Comparison of ENCODE assay signal across 27 mouse cellular contexts in genomic region chr16:4616829-4617228, GRCm38 (mm10). TPM values are rescaled to one million over a fixed set of nuclear protein-coding genes. Genes with fewer than 3 reads are reported as not detected.
A peak's percentile ranks its signal among the peaks of the same experiment; 100 is the strongest.
DNase-seq lines count a peak whose midpoint lies in the region; ATAC-seq and TF ChIP-seq lines count a peak whose summit lies in the region.
"Had no signal": no experiment of that assay in that cellular context is flagged by ENCODE, and none has a peak within 500 bp of the region (broad histone marks: within the 10 kb centered on the region; RNA-seq: fewer than 3 reads in every experiment).

No protein-coding gene starts in this region.

- no peak overlapping the region for H3K27ac ChIP-seq in heart, adult 2 months
- no peak overlapping the region for H3K27ac ChIP-seq in kidney, adult 2 months (ENCODE audit: insufficient read depth, low read depth, low read length)
- no peak overlapping the region for H3K27ac ChIP-seq in neural tube, embryonic 15.5 days (replicated peaks)
- H3K27ac ChIP-seq: embryonic facial prominence, embryonic 13.5 days; embryonic facial prominence, embryonic 15.5 days; forebrain, embryonic 10.5 days; forebrain, embryonic 12.5 days had no signal

- ATAC-seq in neural tube, embryonic 15.5 days (ENCODE audit: low FRiP score), result no peak
- ATAC-seq: activated CD4-positive, CD25-positive, alpha-beta regulatory T cell, adult 4 months; CD4-positive, CD25-positive, alpha-beta regulatory T cell, adult 4 months; forebrain, embryonic 14.5 days; forebrain, embryonic 16.5 days; Patski had no signal

- peaks cover 2% of the 10 kb centered on the region; the same call in 1 of the 2 replicates for H3K4me1 ChIP-seq in heart, adult 2 months (ENCODE audit: control insufficient read depth, insufficient read depth, low read length)
- peaks cover 41% of the 10 kb centered on the region for H3K4me1 ChIP-seq in kidney, adult 2 months (ENCODE audit: control insufficient read depth, insufficient read depth, low read length)
- peaks cover 6% of the 10 kb centered on the region for H3K4me1 ChIP-seq in neural tube, embryonic 15.5 days
- H3K4me1 ChIP-seq: embryonic facial prominence, embryonic 13.5 days; embryonic facial prominence, embryonic 15.5 days; forebrain, embryonic 12.5 days had no signal

- no peaks in the 10 kb centered on the region for H3K9me3 ChIP-seq in neural tube, embryonic 15.5 days (replicated peaks)
- H3K9me3 ChIP-seq: embryonic facial prominence, embryonic 13.5 days; embryonic facial prominence, embryonic 15.5 days; forebrain, embryonic 12.5 days; G1E had no signal

- DNase-seq in heart, adult 11 months, result peak; percentile 87
- no peak for DNase-seq in heart, adult 2 months
- DNase-seq in kidney, adult 2 months, result peak; percentile 13
- DNase-seq in kidney, adult 18-20 months, result no peak
- DNase-seq: adrenal gland, adult 8-10 months; adrenal gland, postnatal 14 days; adrenal gland, postnatal 36 days; cerebellum, adult 11-12 months; cerebellum, adult 2 months; cerebellum, adult 9-10 months; cerebellum, postnatal 14 days; cerebellum, postnatal 36 days; embryo, embryonic 11 days had no signal

- no peaks in the 10 kb centered on the region for H3K36me3 ChIP-seq in heart, adult 2 months (ENCODE audit: control insufficient read depth, insufficient read depth, low read length)
- H3K36me3 ChIP-seq in kidney, adult 2 months (ENCODE audit: control insufficient read depth, insufficient read depth, low read length), result peaks cover 3% of the 10 kb centered on the region; the same call in 1 of the 2 replicates
- peaks cover 11% of the 10 kb centered on the region for H3K36me3 ChIP-seq in myocyte (ENCODE audit: control insufficient read depth, insufficient read depth)
- H3K36me3 ChIP-seq in neural tube, embryonic 15.5 days, result peaks cover 54% of the 10 kb centered on the region

- 0 out of 2 replicates have a peak, but pooled peaks cover 4% of the 10 kb centered on the region for H3K79me2 ChIP-seq in heart, adult 2 months (replicated peaks; ENCODE audit: control insufficient read depth, insufficient read depth, low read length)
- peaks cover 22% of the 10 kb centered on the region for H3K79me2 ChIP-seq in myocyte (ENCODE audit: control insufficient read depth, insufficient read depth)

- no peak overlapping the region for H3K9ac ChIP-seq in heart, adult 2 months (ENCODE audit: low read depth, low read length)
- H3K9ac ChIP-seq in neural tube, embryonic 15.5 days (replicated peaks), result no peak overlapping the region
- H3K9ac ChIP-seq: embryonic facial prominence, embryonic 13.5 days; embryonic facial prominence, embryonic 15.5 days; forebrain, embryonic 12.5 days had no signal

- H3ac ChIP-seq in myocyte (ENCODE audit: control insufficient read depth, insufficient read length), result no peak overlapping the region

- H3K27me3 ChIP-seq in heart, adult 2 months (ENCODE audit: control insufficient read depth, insufficient read depth, low read length), result no peaks in the 10 kb centered on the region
- H3K27me3 ChIP-seq in kidney, adult 2 months (replicated peaks; ENCODE audit: control insufficient read depth, insufficient read depth, low read length), result no peaks in the 10 kb centered on the region
- H3K27me3 ChIP-seq in myocyte (ENCODE audit: control insufficient read depth, insufficient read depth, insufficient read length), result no peaks in the 10 kb centered on the region
- no peaks in the 10 kb centered on the region for H3K27me3 ChIP-seq in neural tube, embryonic 15.5 days (replicated peaks)
- H3K27me3 ChIP-seq: CH12.LX; embryonic facial prominence, embryonic 13.5 days; embryonic facial prominence, embryonic 15.5 days; forebrain, embryonic 12.5 days; Patski had no signal

- WGBS in heart, adult 2 months, result 72% methylated on average over 4 of the region's 4 CpGs
- 58% methylated on average over 4 of the region's 4 CpGs for WGBS in kidney, adult 2 months
- 91% methylated on average over 4 of the region's 4 CpGs for WGBS in neural tube, embryonic 15.5 days

- TF ChIP-seq CTCF in heart, adult 2 months (IDR thresholded peaks at IDR 0.05), result no peak
- no peak for TF ChIP-seq CTCF in kidney, adult 2 months (conservative IDR thresholded peaks at IDR 0.05; ENCODE audit: insufficient read depth, insufficient read length, low read depth, low read length)

- no peak for TF ChIP-seq POLR2A in heart, adult 2 months (IDR thresholded peaks at IDR 0.05; ENCODE audit: insufficient read depth, low read depth, low read length)
- no peak for TF ChIP-seq POLR2A in kidney, adult 2 months (IDR thresholded peaks at IDR 0.05; ENCODE audit: low read depth, low read length)
- TF ChIP-seq POLR2A in myocyte (IDR thresholded peaks at IDR 0.05; ENCODE audit: insufficient read length, low read depth), result no peak

- intact Hi-C loops in heart, adult 2 months (cut with DNase I), result no loop called here

- no peak for TF ChIP-seq EP300 in heart, adult 2 months (IDR thresholded peaks at IDR 0.05; ENCODE audit: insufficient read depth, low read depth, low read length)

- no peak overlapping the region for H3K4me2 ChIP-seq in myocyte (ENCODE audit: low read depth)
- H3K4me2 ChIP-seq in neural tube, embryonic 15.5 days, result no peak overlapping the region
- H3K4me2 ChIP-seq: embryonic facial prominence, embryonic 13.5 days; embryonic facial prominence, embryonic 15.5 days; forebrain, embryonic 12.5 days had no signal

- no peak overlapping the region for H3K4me3 ChIP-seq in heart, adult 2 months
- H3K4me3 ChIP-seq in kidney, adult 2 months (ENCODE audit: insufficient read depth, low read depth, low read length), result no peak overlapping the region
- no peak overlapping the region for H3K4me3 ChIP-seq in myocyte
- no peak overlapping the region for H3K4me3 ChIP-seq in neural tube, embryonic 15.5 days (replicated peaks)
- H3K4me3 ChIP-seq: embryonic facial prominence, embryonic 13.5 days; embryonic facial prominence, embryonic 15.5 days; erythroblast, embryonic 14.5 days; forebrain, embryonic 10.5 days; forebrain, embryonic 12.5 days had no signal

TF ChIP-seq in myocyte, 11 proteins besides CTCF, POLR2A, EP300 and RAD21:
- TF ChIP-seq REST (IDR thresholded peaks at IDR 0.05; ENCODE audit: insufficient read depth, insufficient read length), result no peak
- TF ChIP-seq E2F4 (IDR thresholded peaks at IDR 0.05; ENCODE audit: insufficient read depth), result no peak
- no peak for TF ChIP-seq MAX (IDR thresholded peaks at IDR 0.05; ENCODE audit: low read depth)
- no peak for TF ChIP-seq MYOG (IDR thresholded peaks at IDR 0.05; ENCODE audit: control insufficient read depth in 1 of 3, insufficient read depth in 1 of 3, insufficient read length in 2 of 3, low read depth in 2 of 3)
- TF ChIP-seq POLR2AphosphoS2 (IDR thresholded peaks at IDR 0.05; ENCODE audit: insufficient read length, low read depth), result peak; percentile 68
- TF ChIP-seq MYOD1 (IDR thresholded peaks at IDR 0.05; ENCODE audit: control insufficient read depth in 1 of 3, insufficient read length in 2 of 3, low read depth in 2 of 3), result peak in 2 of 3 experiments; percentile 3 to 8
- no peak for TF ChIP-seq TCF3 (IDR thresholded peaks at IDR 0.05; ENCODE audit: insufficient read length, low read depth)
- no peak for TF ChIP-seq CEBPB (IDR thresholded peaks at IDR 0.05; ENCODE audit: insufficient read depth, poor library complexity, severe bottlenecking)

RNA-seq across cellular contexts. Expression of gene Pam16, which starts 8.0 kb away (rescaled TPM):
- 100 to 1,000 TPM; 119 to 165 TPM for total RNA-seq in heart, adult 2 months (2021)
- polyA plus RNA-seq in heart, adult 2 months (2012; rRNA removed), result 36.3 and 39.4 TPM in 2 replicates
- 27.3 and 41.8 TPM in 2 replicates for polyA plus RNA-seq in kidney, adult 2 months (2012; rRNA removed)
- polyA plus RNA-seq in myocyte (2012; fragmentation: generic; extraction: Trizol), result 98.6 TPM
- 150 and 179 TPM in 2 replicates for polyA plus RNA-seq in neural tube, embryonic 15.5 days (2015; fragmentation: Nextera tagmentation; extraction: Ambion mirVana)

RNA-seq across cellular contexts. Expression of gene Glis2, which starts 22.3 kb away (rescaled TPM):
- total RNA-seq in heart, adult 2 months (2021), result 10 to 100 TPM; 10.0 to 11.1 TPM
- 17.3 and 23.8 TPM in 2 replicates for polyA plus RNA-seq in heart, adult 2 months (2012; rRNA removed)
- 210 and 226 TPM in 2 replicates for polyA plus RNA-seq in kidney, adult 2 months (2012; rRNA removed)
- polyA plus RNA-seq in myocyte (2012; fragmentation: generic; extraction: Trizol), result 29.6 TPM
- polyA plus RNA-seq in neural tube, embryonic 15.5 days (2015; fragmentation: Nextera tagmentation; extraction: Ambion mirVana), result 17.2 and 18.7 TPM in 2 replicates

RNA-seq across cellular contexts. Expression of gene Vasn, which starts 22.9 kb away (rescaled TPM):
- 10 to 100 TPM in 1 of 2 experiments, 1 to 10 TPM in 1; 9.2 to 10.5 TPM for total RNA-seq in heart, adult 2 months (2021)
- 23.9 and 24.2 TPM in 2 replicates for polyA plus RNA-seq in heart, adult 2 months (2012; rRNA removed)
- 34.6 and 42.3 TPM in 2 replicates for polyA plus RNA-seq in kidney, adult 2 months (2012; rRNA removed)
- 34.7 TPM for polyA plus RNA-seq in myocyte (2012; fragmentation: generic; extraction: Trizol)
- 7.1 and 8.8 TPM in 2 replicates for polyA plus RNA-seq in neural tube, embryonic 15.5 days (2015; fragmentation: Nextera tagmentation; extraction: Ambion mirVana)

RNA-seq across cellular contexts. Expression of gene Dnaja3, which starts 23.0 kb away (rescaled TPM):
- 100 to 1,000 TPM; 138 to 150 TPM for total RNA-seq in heart, adult 2 months (2021)
- 80.8 and 104 TPM in 2 replicates for polyA plus RNA-seq in heart, adult 2 months (2012; rRNA removed)
- polyA plus RNA-seq in kidney, adult 2 months (2012; rRNA removed), result 57.8 and 72.9 TPM in 2 replicates
- 69.5 TPM for polyA plus RNA-seq in myocyte (2012; fragmentation: generic; extraction: Trizol)
- 68.6 and 71.0 TPM in 2 replicates for polyA plus RNA-seq in neural tube, embryonic 15.5 days (2015; fragmentation: Nextera tagmentation; extraction: Ambion mirVana)

RNA-seq across cellular contexts. Expression of gene Tfap4, which starts 57.2 kb away (rescaled TPM):
- 1 to 10 TPM; 3.2 to 3.4 TPM for total RNA-seq in heart, adult 2 months (2021)
- polyA plus RNA-seq in heart, adult 2 months (2012; rRNA removed), result 2.4 and 2.9 TPM in 2 replicates
- 4.5 and 5.1 TPM in 2 replicates for polyA plus RNA-seq in kidney, adult 2 months (2012; rRNA removed)
- 4.0 TPM for polyA plus RNA-seq in myocyte (2012; fragmentation: generic; extraction: Trizol)
- polyA plus RNA-seq in neural tube, embryonic 15.5 days (2015; fragmentation: Nextera tagmentation; extraction: Ambion mirVana), result 8.6 and 12.3 TPM in 2 replicates

Comparison
In these comparisons a context has a peak if more than half of its experiments do, and no peak if none do; other contexts are left out.
1. DNase-seq: peak in heart, adult 11 months (single experiment) and kidney, adult 2 months (single experiment); none in heart, adult 2 months (0 of 2) and kidney, adult 18-20 months (single experiment).